Mouse (Mus musculus) liver, embryonic 15.5 days (tissue): Measurements from ENCODE around the gene Vsig8. TPM values are rescaled to one million over a fixed set of nuclear protein-coding genes. Genes with fewer than 3 reads are reported as not detected.
A peak's percentile ranks its signal among the peaks of the same experiment; 100 is the strongest.

ENCODE experiments used
- ATAC-seq: fragments of 200-750 bp; cut with Nextera tagmentation; 2 replicates; pipeline ENCODE4 v1.8.0; 2017; ENCODE audit warnings: moderate number of reproducible peaks, mild to moderate bottlenecking, moderate library complexity; ENCODE audit not compliant: insufficient read depth
- H3K27ac ChIP-seq: fragments of 300-500 bp; sonication (generic); replicated peaks from 2 replicates; pipeline ENCODE4 v1.5.1; 2015; ENCODE audit warnings: mild to moderate bottlenecking, inconsistent platforms
- H3K27me3 ChIP-seq: fragments of 300-500 bp; sonication (generic); 2 replicates; pipeline ENCODE4 v1.6.1; 2015; ENCODE audit warnings: mild to moderate bottlenecking, inconsistent platforms
- H3K36me3 ChIP-seq: fragments of 300-500 bp; sonication (generic); replicated peaks from 2 replicates; pipeline ENCODE4 v1.6.1; 2015; ENCODE audit warnings: moderate library complexity, mild to moderate bottlenecking, inconsistent platforms
- H3K4me1 ChIP-seq: fragments of 300-500 bp; sonication (generic); replicated peaks from 2 replicates; pipeline ENCODE4 v1.6.1; 2015; ENCODE audit warnings: inconsistent platforms
- H3K4me2 ChIP-seq: fragments of 300-500 bp; sonication (generic); 2 replicates; pipeline ENCODE4 v1.6.1; 2015; ENCODE audit warnings: moderate library complexity, mild to moderate bottlenecking, inconsistent platforms
- H3K4me3 ChIP-seq: fragments of 300-500 bp; sonication (generic); replicated peaks from 2 replicates; pipeline ENCODE4 v1.5.1; 2015; ENCODE audit warnings: mild to moderate bottlenecking, inconsistent platforms
- H3K9ac ChIP-seq: fragments of 300-500 bp; sonication (generic); 2 replicates; pipeline ENCODE4 v1.6.1; 2015; ENCODE audit warnings: moderate library complexity, mild to moderate bottlenecking, inconsistent platforms
- H3K9me3 ChIP-seq: fragments of 300-500 bp; sonication (generic); replicated peaks from 2 replicates; pipeline ENCODE4 v1.6.1; 2016; ENCODE audit warnings: inconsistent platforms
- WGBS: fragments of 180-500 bp; shearing (Covaris S2); methylation state at CpG from one replicate; pipeline ENCODE4 v1.1.7; 2015; ENCODE audit warnings: mixed read lengths; ENCODE audit not compliant: insufficient replicate concordance; 5-methylcytosine and 5-hydroxymethylcytosine counted together
- polyA plus RNA-seq: library from polyadenylated mRNA; unstranded; fragments of >200 nt; fragmentation: Nextera tagmentation; extraction: Ambion mirVana; gene quantifications from 2 replicates; pipeline ENCODE4 v1.2.1, GENCODE M21; 2015

Gene Vsig8
- not detected in 2 replicates for polyA plus RNA-seq

- Histone ChIP-seq H3K27me3 (peaks cover 25% of the 10 kb centered on the region), H3K9me3 (no peaks in the 10 kb centered on the region), H3K4me1 (no peaks in the 10 kb centered on the region), H3K4me3 (no peak within 1 kb of the TSS), H3K9ac (no peak within 1 kb of the TSS), H3K4me2 (no peak within 1 kb of the TSS), H3K27ac (no peak within 1 kb of the TSS), H3K36me3 (no peaks in the 10 kb centered on the region)
- WGBS, result 61% methylated on average over 11 of the region's 11 CpGs
- ATAC-seq, result no peak
Measured at GRCm38 (mm10) chr1:172555638-172556037, at the start of gene Vsig8. Gene Vsig8 (plus strand): TSS chr1:172555938.

- no peak overlapping the region for H3K9ac ChIP-seq
- ATAC-seq, result no peak
- H3K27me3 ChIP-seq, result 0 out of 2 replicates have a peak, but pooled peaks cover under 1% of the 10 kb centered on the region
- H3K4me3 ChIP-seq, result no peak overlapping the region
- no peak overlapping the region for H3K4me2 ChIP-seq
- H3K9me3 ChIP-seq, result no peaks in the 10 kb centered on the region
- H3K27ac ChIP-seq, result no peak overlapping the region
- H3K36me3 ChIP-seq, result peaks cover 36% of the 10 kb centered on the region
- WGBS, result 45% methylated on average over 5 of the region's 5 CpGs
- peaks cover 51% of the 10 kb centered on the region for H3K4me1 ChIP-seq
Measured at GRCm38 (mm10) chr1:172507001-172507400, 48.7 kb upstream of the Vsig8 start.

- H3K27me3 ChIP-seq, result no peaks in the 10 kb centered on the region
- no peak overlapping the region for H3K4me3 ChIP-seq
- no peaks in the 10 kb centered on the region for H3K9me3 ChIP-seq
- no peak for ATAC-seq
- 67% methylated on average over 3 of the region's 3 CpGs for WGBS
- peaks cover 36% of the 10 kb centered on the region for H3K36me3 ChIP-seq
- H3K4me1 ChIP-seq, result peaks cover 48% of the 10 kb centered on the region
- no peak overlapping the region for H3K4me2 ChIP-seq
- H3K9ac ChIP-seq, result no peak overlapping the region
- H3K27ac ChIP-seq, result no peak overlapping the region
Measured at GRCm38 (mm10) chr1:172507701-172508100, 48.0 kb upstream of the Vsig8 start.

GRCm38 (mm10) chr1:172508172-172508571 lies 47.6 kb upstream of the Vsig8 start:
- no peaks in the 10 kb centered on the region for H3K27me3 ChIP-seq
- H3K27ac ChIP-seq, result no peak overlapping the region
- peaks cover 48% of the 10 kb centered on the region for H3K4me1 ChIP-seq
- no peaks in the 10 kb centered on the region for H3K9me3 ChIP-seq
- no peak overlapping the region for H3K4me2 ChIP-seq
- H3K9ac ChIP-seq, result no peak overlapping the region
- no peak overlapping the region for H3K4me3 ChIP-seq
- ATAC-seq, result no peak
- WGBS, result 15% methylated on average over 2 of the region's 2 CpGs
- H3K36me3 ChIP-seq, result peaks cover 36% of the 10 kb centered on the region

GRCm38 (mm10) chr1:172509235-172509634 lies 46.5 kb upstream of the Vsig8 start:
- H3K9me3 ChIP-seq, result no peaks in the 10 kb centered on the region
- no peak overlapping the region for H3K4me2 ChIP-seq
- H3K4me1 ChIP-seq, result peaks cover 50% of the 10 kb centered on the region
- H3K27ac ChIP-seq, result no peak overlapping the region
- H3K4me3 ChIP-seq, result no peak overlapping the region
- H3K36me3 ChIP-seq, result peaks cover 36% of the 10 kb centered on the region
- no peak overlapping the region for H3K9ac ChIP-seq
- H3K27me3 ChIP-seq, result no peaks in the 10 kb centered on the region
- ATAC-seq, result no peak
- WGBS, result 56% methylated on average over 5 of the region's 5 CpGs

GRCm38 (mm10) chr1:172509983-172510382 lies 45.8 kb upstream of the Vsig8 start:
- H3K27ac ChIP-seq, result peak overlapping the region; percentile 53; the same call in 1 of the 2 replicates
- no peak overlapping the region for H3K4me3 ChIP-seq
- ATAC-seq, result peak; percentile 20; the same call in 1 of the 2 replicates
- H3K4me1 ChIP-seq, result peaks cover 53% of the 10 kb centered on the region; the same call in 1 of the 2 replicates
- peak overlapping the region; percentile 34; the same call in 1 of the 2 replicates for H3K4me2 ChIP-seq
- 35% methylated on average over 8 of the region's 8 CpGs for WGBS
- no peaks in the 10 kb centered on the region for H3K27me3 ChIP-seq
- H3K36me3 ChIP-seq, result peaks cover 32% of the 10 kb centered on the region
- no peaks in the 10 kb centered on the region for H3K9me3 ChIP-seq
- no peak overlapping the region for H3K9ac ChIP-seq

GRCm38 (mm10) chr1:172510421-172510972 lies 45.2 kb upstream of the Vsig8 start:
- H3K27me3 ChIP-seq, result no peaks in the 10 kb centered on the region
- peaks cover 27% of the 10 kb centered on the region for H3K36me3 ChIP-seq
- no peaks in the 10 kb centered on the region for H3K9me3 ChIP-seq
- peak overlapping the region; percentile 34 for H3K4me2 ChIP-seq
- peaks cover 56% of the 10 kb centered on the region; the same call in 1 of the 2 replicates for H3K4me1 ChIP-seq
- H3K9ac ChIP-seq, result no peak overlapping the region
- H3K4me3 ChIP-seq, result no peak overlapping the region
- ATAC-seq, result peak; percentile 32
- peak overlapping the region; percentile 53; the same call in 1 of the 2 replicates for H3K27ac ChIP-seq
- WGBS, result 35% methylated on average over 13 of the region's 13 CpGs

GRCm38 (mm10) chr1:172512962-172513361 lies 42.8 kb upstream of the Vsig8 start:
- Histone ChIP-seq H3K36me3 (peaks cover 4% of the 10 kb centered on the region), H3K27me3 (no peaks in the 10 kb centered on the region), H3K4me3 (peak overlapping the region; percentile 14), H3K27ac (peak overlapping the region; percentile 70), H3K9me3 (no peaks in the 10 kb centered on the region), H3K9ac (no peak overlapping the region; the same call in 1 of the 2 replicates), H3K4me2 (peak overlapping the region; percentile 55), H3K4me1 (peaks cover 48% of the 10 kb centered on the region; the same call in 1 of the 2 replicates)
- WGBS, result 3% methylated on average over 13 of the region's 13 CpGs
- ATAC-seq, result peak; percentile 34; the same call in 1 of the 2 replicates

- H3K27ac ChIP-seq, result peak overlapping the region; percentile 70
- ATAC-seq, result peak; percentile 49
- H3K9me3 ChIP-seq, result no peaks in the 10 kb centered on the region
- H3K27me3 ChIP-seq, result no peaks in the 10 kb centered on the region
- peak overlapping the region; percentile 14 for H3K4me3 ChIP-seq
- H3K4me2 ChIP-seq, result peak overlapping the region; percentile 55
- no peaks in the 10 kb centered on the region for H3K36me3 ChIP-seq
- 8% methylated on average over 17 of the region's 17 CpGs for WGBS
- H3K9ac ChIP-seq, result no peak overlapping the region
- H3K4me1 ChIP-seq, result peaks cover 42% of the 10 kb centered on the region; the same call in 1 of the 2 replicates
Measured at GRCm38 (mm10) chr1:172513525-172514212, 42.1 kb upstream of the Vsig8 start.

GRCm38 (mm10) chr1:172514213-172514529 lies 41.6 kb upstream of the Vsig8 start:
- no peak overlapping the region for H3K4me3 ChIP-seq
- WGBS, result 18% methylated on average over 4 of the region's 4 CpGs
- H3K9me3 ChIP-seq, result no peaks in the 10 kb centered on the region
- H3K27ac ChIP-seq, result peak overlapping the region; percentile 70
- peaks cover 41% of the 10 kb centered on the region; the same call in 1 of the 2 replicates for H3K4me1 ChIP-seq
- H3K27me3 ChIP-seq, result no peaks in the 10 kb centered on the region
- no peak overlapping the region for H3K9ac ChIP-seq
- no peaks in the 10 kb centered on the region for H3K36me3 ChIP-seq
- peak overlapping the region; percentile 55 for H3K4me2 ChIP-seq
- ATAC-seq, result no peak

GRCm38 (mm10) chr1:172514551-172515268 lies 41.0 kb upstream of the Vsig8 start:
- Histone ChIP-seq H3K4me2 (peak overlapping the region; percentile 55; the same call in 1 of the 2 replicates), H3K4me1 (peaks cover 36% of the 10 kb centered on the region; the same call in 1 of the 2 replicates), H3K27ac (peak overlapping the region; percentile 70), H3K9ac (no peak overlapping the region), H3K27me3 (no peaks in the 10 kb centered on the region), H3K36me3 (no peaks in the 10 kb centered on the region), H3K9me3 (no peaks in the 10 kb centered on the region), H3K4me3 (no peak overlapping the region)
- no peak for ATAC-seq
- WGBS, result 34% methylated on average over 7 of the region's 7 CpGs
